Mouse (Mus musculus): ENCODE data around the gene Atp9a.

GRCm38 (mm10) chr2:168737878-168738277 lies 4.3 kb downstream of the Atp9a start:
- TF ChIP-seq CTCF (IDR thresholded peaks at IDR 0.05; ENCODE audit: control insufficient read depth, insufficient read depth, insufficient read length), result no peak
- TF ChIP-seq USF1 (IDR thresholded peaks at IDR 0.05; ENCODE audit: low read depth), result no peak
- no peak for TF ChIP-seq MAX (IDR thresholded peaks at IDR 0.05)
- TF ChIP-seq FOSL1 (IDR thresholded peaks at IDR 0.05; ENCODE audit: insufficient read depth, low read length, poor library complexity, severe bottlenecking), result no peak
